Mouse (Mus musculus) spleen, adult 2 months (tissue): Measurements from ENCODE around the gene Bicra.

Experiments
- CTCF ChIP-seq: fragments of 200-500 bp; IDR thresholded peaks from 2 replicates; pipeline ENCODE4 v1.5.1; 2011; ENCODE audit warnings: mild to moderate bottlenecking, inconsistent platforms; ENCODE audit not compliant: insufficient read depth, insufficient read length, insufficient replicate concordance; ENCODE audit errors: extremely low read depth
- POLR2A ChIP-seq: fragments of 200-500 bp; IDR thresholded peaks from 2 replicates; pipeline ENCODE4 v1.6.1; 2011; ENCODE audit warnings: low read depth, low read length, inconsistent platforms

DNA sequence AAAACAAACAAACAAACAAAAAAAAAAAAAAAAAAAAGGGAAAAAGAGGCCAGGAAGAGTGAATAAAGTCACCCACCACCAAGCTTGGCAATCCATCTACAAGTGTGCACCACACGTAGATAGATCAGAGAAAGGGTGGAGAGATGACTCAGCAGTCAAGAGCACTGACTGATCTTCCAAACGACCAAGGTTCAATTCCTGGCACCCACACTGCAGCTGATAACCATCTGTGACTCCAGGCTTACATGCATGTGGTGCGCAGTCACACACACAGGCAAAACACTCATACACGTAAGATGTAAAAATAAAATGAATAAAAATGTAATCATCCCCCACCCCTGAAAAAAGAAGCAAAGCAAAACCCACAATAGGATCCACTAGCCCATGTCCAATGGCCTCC is 44.7 kb downstream of the Bicra start:
- TF ChIP-seq POLR2A (no peak), CTCF (no peak)
